Mouse (Mus musculus) heart, adult 2 months (tissue): ENCODE data around the gene Rbm26.

Experiments
- CTCF ChIP-seq: fragments of 200-600 bp; IDR thresholded peaks from 2 replicates; pipeline ENCODE4 v1.8.1; 2022; ENCODE audit warnings: antibody characterized with exemption, mild to moderate bottlenecking, moderate library complexity
- EP300 ChIP-seq: fragments of 200-500 bp; IDR thresholded peaks from 2 replicates; pipeline ENCODE4 v1.6.1; 2011; ENCODE audit warnings: low read depth, low read length, control low read depth; ENCODE audit not compliant: insufficient read depth
- POLR2A ChIP-seq: fragments of 200-500 bp; IDR thresholded peaks from 2 replicates; pipeline ENCODE4 v1.6.1; 2011; ENCODE audit warnings: mild to moderate bottlenecking, low read depth, low read length, control low read depth; ENCODE audit not compliant: insufficient read depth

DNA sequence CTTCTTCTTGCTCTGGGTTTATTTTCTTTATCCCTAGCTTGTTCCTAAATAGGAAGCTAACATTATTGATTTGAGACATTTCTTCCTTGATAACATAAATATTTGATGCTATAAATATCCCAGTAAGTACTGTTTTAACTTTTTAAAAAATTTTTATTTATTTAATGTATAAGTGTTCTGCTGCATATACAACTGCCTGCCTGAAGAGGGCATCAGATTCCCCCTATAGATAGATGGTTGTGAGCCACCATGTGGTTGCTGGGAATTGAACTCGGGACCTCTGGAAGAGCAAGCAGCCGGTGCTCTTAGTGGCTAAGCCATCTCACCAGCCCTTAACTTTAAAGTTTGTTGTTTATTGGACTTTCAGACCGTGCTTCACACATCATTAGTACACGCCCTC is 48.7 kb upstream of the Rbm26 start:
- TF ChIP-seq CTCF, result peak; percentile 36
- no peak for TF ChIP-seq EP300
- no peak for TF ChIP-seq POLR2A
